Mouse (Mus musculus) hindbrain, embryonic 13.5 days (tissue): Measurements from ENCODE around the gene Phgr1. TPM values are rescaled to one million over a fixed set of nuclear protein-coding genes. Genes with fewer than 3 reads are reported as not detected.

ENCODE experiments used
- ATAC-seq: fragments of 200-750 bp; cut with Nextera tagmentation; 2 replicates; pipeline ENCODE4 v1.8.0; 2017; ENCODE audit warnings: moderate TSS enrichment; ENCODE audit not compliant: low FRiP score
- H3K27ac ChIP-seq: fragments of 300-500 bp; sonication (generic); 2 replicates; pipeline ENCODE4 v1.5.1; 2015; ENCODE audit warnings: inconsistent platforms, mild to moderate bottlenecking, moderate library complexity
- H3K27me3 ChIP-seq: fragments of 300-500 bp; sonication (generic); 2 replicates; pipeline ENCODE4 v1.6.1; 2015; ENCODE audit warnings: mild to moderate bottlenecking, inconsistent platforms
- H3K36me3 ChIP-seq: fragments of 300-500 bp; sonication (generic); 2 replicates; pipeline ENCODE4 v1.6.1; 2015; ENCODE audit warnings: mild to moderate bottlenecking, inconsistent platforms
- H3K4me1 ChIP-seq: fragments of 300-500 bp; sonication (generic); replicated peaks from 2 replicates; pipeline ENCODE4 v1.6.1; 2015; ENCODE audit warnings: inconsistent platforms
- H3K4me2 ChIP-seq: fragments of 300-500 bp; sonication (generic); 2 replicates; pipeline ENCODE4 v1.6.1; 2015; ENCODE audit warnings: inconsistent platforms, mild to moderate bottlenecking, moderate library complexity
- H3K4me3 ChIP-seq: fragments of 300-500 bp; sonication (generic); 2 replicates; pipeline ENCODE4 v1.5.1; 2015; ENCODE audit warnings: mild to moderate bottlenecking, inconsistent platforms
- H3K9ac ChIP-seq: fragments of 300-500 bp; sonication (generic); 2 replicates; pipeline ENCODE4 v1.6.1; 2015; ENCODE audit warnings: mild to moderate bottlenecking, inconsistent platforms
- H3K9me3 ChIP-seq: fragments of 300-500 bp; sonication (generic); 2 replicates; pipeline ENCODE4 v1.6.1; 2016; ENCODE audit warnings: inconsistent platforms
- WGBS: fragments of 180-500 bp; shearing (Covaris S2); methylation state at CpG from one replicate; pipeline ENCODE4 v1.1.7; 2015; 5-methylcytosine and 5-hydroxymethylcytosine counted together
- polyA plus RNA-seq: library from polyadenylated mRNA; unstranded; fragments of >200 nt; fragmentation: Nextera tagmentation; extraction: Ambion mirVana; gene quantifications from 2 replicates; pipeline ENCODE4 v1.2.1, GENCODE M21; 2015

Gene Phgr1
- polyA plus RNA-seq, 1 experiment from 2014 or later = not detected

DNA sequence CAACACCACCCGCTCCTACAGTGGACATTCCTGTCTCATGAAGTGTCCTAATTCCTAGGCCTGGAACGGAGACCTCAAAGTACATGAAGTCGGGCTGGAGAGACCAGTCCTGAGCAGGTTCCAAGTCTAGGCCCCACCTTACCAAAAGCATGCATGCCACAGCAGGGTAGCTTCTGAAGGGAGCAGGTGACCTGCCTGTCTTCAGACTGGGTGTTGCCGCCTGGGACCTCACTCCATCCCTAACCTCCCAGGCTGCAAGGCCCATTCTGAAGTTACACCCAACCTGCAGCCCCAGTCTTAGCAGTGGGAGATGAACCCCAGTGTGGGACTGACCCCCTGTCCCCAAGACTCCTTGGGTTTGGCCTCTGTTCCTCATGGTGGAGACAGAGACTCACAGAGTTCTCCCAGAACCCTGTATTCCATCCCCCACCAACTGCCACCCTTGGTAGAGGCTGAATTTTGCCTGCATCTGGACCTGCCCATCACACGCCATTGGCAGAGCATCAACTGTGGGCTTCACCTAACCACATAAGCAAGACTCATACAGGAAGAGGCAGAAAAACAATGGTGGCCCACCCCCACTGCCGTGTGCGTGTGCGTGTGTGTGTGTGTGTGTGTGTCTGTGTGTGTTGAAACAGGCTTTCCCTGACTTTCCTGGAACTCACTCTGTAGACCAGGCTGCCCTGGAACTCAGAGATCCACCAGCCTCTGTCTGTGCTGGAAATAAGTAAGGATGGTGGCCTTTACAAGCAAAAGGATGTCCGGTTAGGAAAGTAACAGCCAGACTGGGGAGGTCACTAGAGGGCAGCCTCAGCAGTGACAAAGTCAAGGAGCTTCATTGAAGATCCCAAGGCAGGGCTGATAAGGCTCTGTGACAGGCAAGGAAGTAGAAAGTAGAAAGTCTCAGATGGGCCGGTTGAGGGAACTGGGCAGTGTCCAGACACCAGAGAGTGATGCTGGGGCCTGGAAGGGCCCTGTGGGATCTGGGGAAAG is 6.2 kb upstream of the Phgr1 start:
- WGBS = 81% methylated on average over 10 of the region's 10 CpGs

DNA sequence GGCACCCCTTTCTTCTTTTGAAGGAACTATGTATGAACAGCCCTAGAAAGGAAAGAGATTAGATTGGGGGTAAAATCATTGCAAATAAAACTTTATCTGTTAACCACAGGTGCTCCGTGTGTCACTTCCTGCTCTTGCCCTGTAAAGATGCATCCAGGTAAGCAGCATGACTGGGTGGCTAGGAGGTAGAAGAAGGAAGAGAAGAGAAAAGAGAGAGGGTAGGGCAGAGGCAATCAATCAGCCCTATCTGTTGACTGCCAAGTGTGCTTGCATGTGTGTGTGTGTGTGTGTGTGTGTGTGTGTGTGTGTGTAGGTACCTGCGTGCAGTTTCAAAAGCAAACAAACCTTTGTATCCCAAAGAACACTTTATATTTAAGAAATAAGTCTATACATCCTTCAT is 2.0 kb downstream of the Phgr1 start:
- H3K9me3 ChIP-seq = no peaks in the 10 kb centered on the region
- ATAC-seq = no peak
- 90% methylated on average over 2 of the region's 2 CpGs for WGBS
- 0 out of 2 replicates have a peak, but pooled peaks cover 3% of the 10 kb centered on the region for H3K27me3 ChIP-seq
- H3K4me1 ChIP-seq = peaks cover 16% of the 10 kb centered on the region
- H3K4me3 ChIP-seq = no peak overlapping the region
- H3K4me2 ChIP-seq = no peak overlapping the region
- no peak overlapping the region for H3K9ac ChIP-seq
- no peak overlapping the region for H3K27ac ChIP-seq
- no peaks in the 10 kb centered on the region for H3K36me3 ChIP-seq

More for the DNA sequence above, 6.2 kb upstream of the Phgr1 start:
- Histone ChIP-seq H3K4me1 (peaks cover 31% of the 10 kb centered on the region), H3K36me3 (no peaks in the 10 kb centered on the region), H3K9ac (no peak overlapping the region), H3K9me3 (no peaks in the 10 kb centered on the region), H3K4me2 (no peak overlapping the region), H3K4me3 (no peak overlapping the region), H3K27me3 (peaks cover 3% of the 10 kb centered on the region; the same call in 1 of the 2 replicates), H3K27ac (no peak overlapping the region)
- ATAC-seq = no peak

DNA sequence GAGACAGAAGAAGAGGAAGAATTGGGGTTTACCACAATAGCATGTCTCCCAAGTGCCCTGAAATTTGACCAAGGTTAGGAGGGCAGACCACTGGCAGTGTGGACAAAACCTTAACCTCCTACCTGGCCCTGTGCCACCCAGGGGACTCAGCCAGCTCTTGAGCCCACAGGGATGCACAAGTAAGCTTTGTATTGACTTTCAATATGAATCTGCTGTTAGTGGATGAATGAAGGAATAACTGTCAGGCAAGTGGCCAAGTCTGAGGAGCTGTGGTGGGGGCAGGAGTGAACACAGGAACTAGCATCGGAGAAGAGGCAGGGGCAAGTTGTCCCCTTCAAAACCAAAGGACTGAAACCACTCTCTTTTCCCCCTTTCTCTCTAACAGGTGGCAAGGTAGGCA is 2.8 kb downstream of the Phgr1 start:
- Histone ChIP-seq H3K9me3 (no peaks in the 10 kb centered on the region), H3K9ac (no peak overlapping the region), H3K36me3 (no peaks in the 10 kb centered on the region), H3K4me3 (no peak overlapping the region), H3K4me2 (no peak overlapping the region), H3K4me1 (peaks cover 23% of the 10 kb centered on the region), H3K27me3 (0 out of 2 replicates have a peak, but pooled peaks cover 3% of the 10 kb centered on the region), H3K27ac (no peak overlapping the region)
- no peak for ATAC-seq
- WGBS = 77% methylated on average over 1 of the region's 1 CpGs

DNA sequence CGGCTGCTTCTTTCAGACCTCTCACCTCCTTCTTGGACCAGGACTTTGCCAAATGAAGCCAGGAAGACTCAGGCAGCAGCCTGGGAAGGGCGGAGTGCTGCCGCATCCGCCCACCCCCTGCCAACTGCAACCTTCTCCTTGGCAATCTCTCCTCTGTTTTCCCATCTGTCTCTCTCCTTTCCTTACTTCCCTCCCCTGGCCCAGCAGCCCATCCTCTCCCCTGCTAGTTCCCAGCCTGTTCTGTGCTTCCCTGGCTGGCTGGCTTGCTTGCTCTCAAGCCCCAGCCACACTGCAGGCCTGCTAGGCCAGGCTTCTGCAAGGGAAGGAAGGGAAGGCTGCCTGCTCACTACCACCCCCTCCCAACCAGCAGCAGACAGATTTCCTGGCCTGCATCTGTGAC is 3.3 kb downstream of the Phgr1 start:
- Histone ChIP-seq H3K9ac (no peak overlapping the region), H3K4me2 (no peak overlapping the region), H3K27ac (peak overlapping the region; percentile 40; the same call in 1 of the 2 replicates), H3K9me3 (no peaks in the 10 kb centered on the region), H3K27me3 (0 out of 2 replicates have a peak, but pooled peaks cover 3% of the 10 kb centered on the region), H3K4me1 (peaks cover 28% of the 10 kb centered on the region), H3K36me3 (no peaks in the 10 kb centered on the region), H3K4me3 (no peak overlapping the region)
- WGBS = 73% methylated on average over 4 of the region's 4 CpGs
- no peak for ATAC-seq

DNA sequence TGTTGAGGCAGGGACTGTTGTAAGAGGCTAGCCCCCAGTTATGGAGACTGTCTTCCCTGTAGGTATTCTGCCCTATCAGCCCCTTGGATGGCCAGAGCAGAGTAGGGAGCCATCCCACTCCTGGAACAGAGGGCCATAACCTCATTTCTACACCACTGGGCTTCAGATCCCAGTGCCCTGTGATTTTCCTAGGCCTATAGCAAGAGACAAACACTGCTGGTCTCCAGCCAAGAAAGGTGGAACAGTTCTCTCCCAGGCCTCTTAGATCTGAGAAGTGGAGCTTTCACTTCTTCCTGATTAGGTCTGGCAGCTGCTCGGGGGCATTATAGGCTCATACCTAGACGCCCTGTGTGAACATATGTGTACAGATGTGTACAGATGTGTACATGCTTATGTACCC is 3.7 kb downstream of the Phgr1 start:
- no peak overlapping the region for H3K4me3 ChIP-seq
- no peaks in the 10 kb centered on the region for H3K36me3 ChIP-seq
- H3K9me3 ChIP-seq = no peaks in the 10 kb centered on the region
- ATAC-seq = no peak
- H3K4me2 ChIP-seq = no peak overlapping the region
- WGBS = 88% methylated on average over 2 of the region's 2 CpGs
- no peak overlapping the region for H3K9ac ChIP-seq
- 0 out of 2 replicates have a peak, but pooled peaks cover 3% of the 10 kb centered on the region for H3K27me3 ChIP-seq
- H3K27ac ChIP-seq = peak overlapping the region; percentile 40; the same call in 1 of the 2 replicates
- peaks cover 32% of the 10 kb centered on the region for H3K4me1 ChIP-seq

DNA sequence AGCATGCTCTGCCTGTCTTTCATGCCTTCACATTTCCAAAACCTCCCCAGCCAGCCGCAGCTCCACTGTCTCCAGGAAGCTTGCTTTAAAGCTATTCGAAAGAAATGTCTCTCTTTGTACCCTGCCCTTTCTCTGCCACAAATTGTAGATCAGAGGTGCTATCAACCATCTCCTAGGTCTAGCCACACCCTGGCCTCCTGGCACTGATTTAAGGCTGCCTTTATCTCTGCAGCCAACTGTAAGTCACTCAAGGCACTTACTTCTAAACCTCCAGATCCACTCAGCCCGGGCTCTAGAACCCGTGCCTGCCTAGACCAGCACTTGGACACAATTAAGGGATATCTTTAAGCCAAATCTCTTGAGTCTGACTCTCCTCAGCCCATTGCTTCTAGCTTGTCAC is 5.8 kb downstream of the Phgr1 start:
- 83% methylated on average over 4 of the region's 4 CpGs for WGBS
- Histone ChIP-seq H3K4me2 (no peak overlapping the region), H3K4me1 (peaks cover 34% of the 10 kb centered on the region), H3K27ac (no peak overlapping the region), H3K27me3 (no peaks in the 10 kb centered on the region), H3K9ac (no peak overlapping the region), H3K36me3 (no peaks in the 10 kb centered on the region), H3K9me3 (no peaks in the 10 kb centered on the region), H3K4me3 (no peak overlapping the region)
- ATAC-seq = no peak

DNA sequence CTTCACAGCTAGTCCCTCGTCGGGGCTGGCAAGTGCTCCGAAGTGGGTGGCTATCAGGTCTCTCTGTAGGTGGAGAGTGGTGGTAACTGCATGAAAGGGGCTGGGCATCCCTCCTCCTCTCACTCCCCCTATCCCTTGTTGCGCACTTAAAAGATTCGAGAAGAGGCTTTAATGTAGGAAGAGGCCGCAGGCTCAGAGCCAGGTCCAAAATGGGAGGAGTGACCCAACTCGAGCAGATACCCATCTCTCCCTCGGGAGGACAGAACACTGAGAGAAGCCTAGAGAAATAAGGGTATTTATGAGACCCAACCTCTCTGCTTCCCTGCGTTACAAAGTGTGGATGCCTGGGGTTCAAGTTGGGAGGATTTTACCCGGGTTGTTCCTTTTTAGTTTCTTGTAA is 6.5 kb downstream of the Phgr1 start:
- peak overlapping the region; percentile 91 for H3K27ac ChIP-seq
- H3K9me3 ChIP-seq = no peaks in the 10 kb centered on the region
- peak; percentile 44 for ATAC-seq
- H3K4me2 ChIP-seq = peak overlapping the region; percentile 71
- H3K4me1 ChIP-seq = peaks cover 34% of the 10 kb centered on the region
- 7% methylated on average over 10 of the region's 10 CpGs for WGBS
- H3K9ac ChIP-seq = peak overlapping the region; percentile 81
- H3K4me3 ChIP-seq = peak overlapping the region; percentile 55
- no peaks in the 10 kb centered on the region for H3K27me3 ChIP-seq
- no peaks in the 10 kb centered on the region for H3K36me3 ChIP-seq

DNA sequence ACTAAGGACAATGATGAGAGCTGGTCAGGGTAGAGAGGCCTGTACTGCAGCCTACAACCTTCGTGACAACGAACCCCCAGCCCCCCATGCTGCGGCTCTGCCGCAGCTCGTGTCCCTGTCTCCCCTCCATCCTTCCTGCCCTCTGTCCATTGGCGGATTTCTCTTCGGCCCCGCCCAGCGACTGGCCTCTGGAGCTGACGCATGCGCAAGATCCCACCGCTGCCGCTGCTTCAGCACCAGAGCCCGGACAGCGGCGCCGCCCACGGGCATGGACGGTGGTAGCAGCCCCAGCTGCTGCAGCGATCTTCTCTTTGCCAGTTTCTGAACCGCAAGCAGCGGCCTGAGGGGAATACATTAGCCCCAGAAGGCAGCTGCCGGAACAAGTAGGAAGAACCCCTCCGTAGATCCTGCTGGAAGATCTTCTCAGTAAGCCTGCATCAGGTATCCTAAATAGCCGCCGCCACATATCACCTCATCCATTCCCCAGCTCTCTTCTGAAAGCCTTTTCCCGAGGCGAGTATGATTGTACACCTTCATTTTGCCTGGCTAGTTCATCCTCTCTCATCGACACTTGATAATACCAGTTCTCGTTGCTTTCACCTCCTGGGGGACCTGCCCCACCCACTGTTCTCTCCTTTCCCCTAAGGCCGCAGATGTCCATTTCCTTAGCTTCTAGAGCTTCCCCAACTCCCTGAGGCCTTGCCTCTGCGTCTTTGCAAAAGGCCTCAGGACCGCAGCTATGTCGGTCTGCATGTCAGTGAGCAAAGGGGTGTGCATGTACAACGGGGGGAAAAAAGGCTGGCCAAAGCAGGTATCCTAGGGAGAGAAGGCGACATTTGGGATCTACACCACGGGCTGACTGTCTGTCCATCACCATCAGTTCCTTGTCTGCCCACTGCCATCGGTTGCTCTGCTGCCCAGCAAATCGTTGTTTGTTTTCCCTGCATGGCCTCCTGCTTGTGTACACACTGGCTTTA is 7.2 kb downstream of the Phgr1 start, which contains the start of gene Disp2:
Gene Disp2 (plus strand): TSS at position 216 of the 977 bp plus-strand sequence.
- WGBS = 11% methylated on average over 39 of the region's 39 CpGs
- H3K9ac ChIP-seq = peak within 1 kb of the TSS; percentile 81
- H3K4me2 ChIP-seq = peak within 1 kb of the TSS; percentile 71
- peak; percentile 95 for ATAC-seq
- peak within 1 kb of the TSS; percentile 55 for H3K4me3 ChIP-seq
- peaks cover 34% of the 10 kb centered on the region for H3K4me1 ChIP-seq
- no peaks in the 10 kb centered on the region for H3K9me3 ChIP-seq
- peak within 1 kb of the TSS; percentile 91 for H3K27ac ChIP-seq
- H3K36me3 ChIP-seq = no peaks in the 10 kb centered on the region
- H3K27me3 ChIP-seq = no peaks in the 10 kb centered on the region

DNA sequence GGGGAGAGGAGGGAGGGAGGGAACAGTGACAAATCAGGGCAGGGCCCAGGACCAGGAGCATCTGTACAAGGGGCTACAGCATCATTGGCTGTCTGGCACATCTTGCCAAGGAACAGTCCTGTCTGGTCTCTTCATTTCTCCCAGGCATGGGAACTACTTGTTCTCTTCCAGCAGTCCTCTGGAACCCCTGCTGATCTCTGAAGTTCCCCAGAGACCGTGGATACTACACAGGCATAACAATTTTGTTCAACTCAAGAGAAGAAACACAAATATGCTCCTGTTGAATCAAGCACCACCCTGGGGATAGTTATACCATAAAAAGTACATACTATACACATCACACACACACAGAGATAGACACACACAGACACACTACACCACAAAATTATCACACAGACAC is 8.5 kb downstream of the Phgr1 start:
- H3K27ac ChIP-seq = 0 out of 2 replicates have a peak overlapping the region, but pooled peaks have one; percentile 35
- ATAC-seq = no peak
- H3K27me3 ChIP-seq = 0 out of 2 replicates have a peak, but pooled peaks cover 5% of the 10 kb centered on the region
- peak overlapping the region; percentile 81; the same call in 1 of the 2 replicates for H3K9ac ChIP-seq
- 40% methylated on average over 1 of the region's 1 CpGs for WGBS
- peak overlapping the region; percentile 55; the same call in 1 of the 2 replicates for H3K4me3 ChIP-seq
- peak overlapping the region; percentile 71 for H3K4me2 ChIP-seq
- no peaks in the 10 kb centered on the region for H3K9me3 ChIP-seq
- H3K36me3 ChIP-seq = peaks cover 12% of the 10 kb centered on the region
- H3K4me1 ChIP-seq = peaks cover 24% of the 10 kb centered on the region

DNA sequence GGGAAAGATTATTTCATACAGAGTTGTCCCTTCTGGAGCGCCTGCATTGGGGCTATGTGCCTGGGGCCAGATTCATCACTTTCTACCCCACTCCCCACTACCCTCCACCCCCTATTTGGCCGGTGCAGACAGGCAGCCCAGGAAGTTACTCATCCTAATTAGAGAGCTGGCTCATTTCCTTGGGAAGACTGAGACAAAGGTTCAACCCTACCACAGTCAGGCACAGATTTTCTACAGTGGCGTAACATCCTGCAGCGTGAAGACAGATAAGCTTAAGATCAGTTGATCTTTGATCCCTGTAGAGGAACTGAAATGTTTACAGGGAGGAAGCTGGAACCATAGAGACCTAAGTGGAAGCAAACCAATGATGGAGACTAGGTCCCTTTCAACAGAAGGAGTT is 9.7 kb downstream of the Phgr1 start:
- Histone ChIP-seq H3K9me3 (no peaks in the 10 kb centered on the region), H3K4me2 (no peak overlapping the region), H3K9ac (no peak overlapping the region), H3K27me3 (peaks cover 16% of the 10 kb centered on the region), H3K4me3 (no peak overlapping the region), H3K27ac (no peak overlapping the region), H3K4me1 (peaks cover 23% of the 10 kb centered on the region), H3K36me3 (peaks cover 24% of the 10 kb centered on the region)
- WGBS = 80% methylated on average over 4 of the region's 4 CpGs
- no peak for ATAC-seq

DNA sequence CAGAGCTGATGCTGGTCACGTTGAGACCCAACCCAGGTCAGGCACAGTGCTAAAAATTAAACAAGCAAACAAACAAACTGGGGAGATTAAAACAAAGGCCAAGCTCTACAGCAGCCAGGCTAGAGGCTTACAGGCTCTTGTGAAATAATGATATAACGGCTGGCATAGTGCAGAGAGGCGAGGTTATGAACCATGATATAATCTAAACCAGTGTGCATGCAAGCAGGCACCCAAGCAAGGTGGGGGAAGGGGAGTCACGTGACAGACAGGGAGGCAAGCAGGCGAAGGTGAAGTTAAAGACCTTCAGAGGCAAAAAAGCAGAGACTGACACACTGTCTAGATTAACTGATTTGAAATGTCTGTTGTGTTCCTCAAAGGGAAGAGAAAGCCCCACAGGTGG is 10.5 kb downstream of the Phgr1 start:
- Histone ChIP-seq H3K9me3 (no peaks in the 10 kb centered on the region), H3K4me2 (no peak overlapping the region), H3K27me3 (peaks cover 23% of the 10 kb centered on the region), H3K4me3 (no peak overlapping the region), H3K36me3 (peaks cover 31% of the 10 kb centered on the region), H3K4me1 (peaks cover 23% of the 10 kb centered on the region), H3K27ac (no peak overlapping the region), H3K9ac (no peak overlapping the region)
- 69% methylated on average over 5 of the region's 5 CpGs for WGBS
- ATAC-seq = no peak

DNA sequence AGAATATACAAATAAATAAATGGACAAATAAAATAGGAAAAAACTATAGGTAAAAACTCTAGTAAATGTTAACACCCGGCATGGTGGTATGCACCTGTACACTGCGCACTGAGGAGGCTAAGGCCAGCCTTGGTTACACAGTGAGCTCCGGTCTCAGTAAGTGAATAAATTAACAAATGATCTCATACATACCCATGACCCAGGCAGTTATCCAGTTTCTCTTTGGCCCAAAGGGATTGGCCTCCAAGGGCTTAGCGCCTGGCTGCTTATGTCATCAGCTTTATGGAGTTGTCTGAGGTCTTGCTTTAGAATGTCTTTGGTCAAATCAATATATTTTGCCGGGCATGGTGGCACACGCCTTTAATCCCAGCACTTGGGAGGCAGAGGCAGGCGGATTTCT is 11.1 kb downstream of the Phgr1 start:
- Histone ChIP-seq H3K9me3 (no peaks in the 10 kb centered on the region), H3K27ac (no peak overlapping the region), H3K4me1 (peaks cover 23% of the 10 kb centered on the region), H3K27me3 (peaks cover 24% of the 10 kb centered on the region), H3K4me2 (no peak overlapping the region), H3K9ac (no peak overlapping the region), H3K4me3 (no peak overlapping the region), H3K36me3 (peaks cover 35% of the 10 kb centered on the region)
- 93% methylated on average over 7 of the region's 7 CpGs for WGBS
- no peak for ATAC-seq
